Mouse (Mus musculus) thymus, adult 2 months (tissue): ENCODE results near the gene Prkci.

Experiments used
- CTCF ChIP-seq: fragments of 200-500 bp; IDR thresholded peaks from 2 replicates; pipeline ENCODE4 v1.5.1; 2012; ENCODE audit warnings: mild to moderate bottlenecking, control low read depth, low read length, moderate library complexity, borderline replicate concordance; ENCODE audit not compliant: control insufficient read depth, poor library complexity, insufficient read depth; ENCODE audit errors: extremely low read depth
- POLR2A ChIP-seq: fragments of 200-500 bp; IDR thresholded peaks from 2 replicates; pipeline ENCODE4 v1.6.1; 2012; ENCODE audit warnings: mild to moderate bottlenecking, low read length, control low read depth, moderate library complexity; ENCODE audit not compliant: control insufficient read depth, poor library complexity, insufficient read depth; ENCODE audit errors: extremely low read depth

DNA sequence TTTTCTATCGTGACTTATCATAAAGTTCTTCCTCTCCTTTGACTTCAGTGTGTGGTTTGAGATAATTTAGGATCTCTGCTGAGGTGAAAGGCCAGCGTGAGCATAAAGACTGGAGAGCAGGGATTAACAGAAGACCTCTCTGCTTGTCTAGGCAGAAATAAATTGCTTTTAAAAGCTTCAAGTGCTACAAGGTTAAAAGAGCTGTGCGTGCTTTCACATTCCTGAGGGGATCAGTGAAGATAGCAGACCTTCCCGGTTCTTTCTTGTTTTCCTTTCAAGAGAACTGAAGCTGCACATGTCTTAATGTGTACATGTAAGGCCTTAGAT is 1.1 kb downstream of the Prkci start:
- TF ChIP-seq POLR2A (no peak), CTCF (no peak)
